Mouse (Mus musculus): ENCODE data around the gene Iqcf3.

Iqcf3 gene

GRCm38 (mm10) chr9:106471892-106472291, 89.5 kb downstream of the Iqcf3 start:
- H3K36me3 ChIP-seq (ENCODE audit: control insufficient read depth, insufficient read depth, low read length, poor library complexity, severe bottlenecking) = peaks cover 4% of the 10 kb centered on the region; the same call in 1 of the 2 replicates
- no peaks in the 10 kb centered on the region for H3K27me3 ChIP-seq (ENCODE audit: control insufficient read depth, insufficient read depth, low read length, poor library complexity, severe bottlenecking)
- DNase-seq (ENCODE audit: low read depth, low spot score) = no peak

- H3K27me3 ChIP-seq (ENCODE audit: control insufficient read depth, insufficient read depth, low read length, poor library complexity, severe bottlenecking) = no peaks in the 10 kb centered on the region
- peaks cover 4% of the 10 kb centered on the region; the same call in 1 of the 2 replicates for H3K36me3 ChIP-seq (ENCODE audit: control insufficient read depth, insufficient read depth, low read length, poor library complexity, severe bottlenecking)
Observed at GRCm38 (mm10) chr9:106470991-106471750, 90.3 kb downstream of the Iqcf3 start.

DNA sequence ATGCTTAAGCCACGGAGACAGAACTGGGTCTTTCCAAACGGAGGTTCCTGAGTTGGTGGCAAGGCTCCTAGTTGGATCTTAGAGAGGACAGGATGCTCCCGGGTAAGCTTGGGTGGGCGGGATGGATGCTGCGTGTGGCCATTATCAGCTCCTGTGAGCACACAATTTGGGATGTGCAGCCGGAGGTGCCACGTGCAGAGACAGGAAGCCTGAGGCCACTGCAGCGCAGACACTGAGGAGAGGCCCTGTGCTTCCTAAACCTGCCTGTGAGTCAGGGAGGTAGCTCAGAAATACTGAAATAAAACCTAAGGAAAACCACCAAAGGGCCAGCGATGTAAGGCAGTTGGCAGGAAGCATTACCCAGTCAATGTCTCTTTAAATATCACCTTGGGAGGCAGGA, 91.7 kb downstream of the Iqcf3 start:
- Histone ChIP-seq H3K27me3 (ENCODE audit: control insufficient read depth, insufficient read depth, low read length, poor library complexity, severe bottlenecking) (no peaks in the 10 kb centered on the region), H3K36me3 (ENCODE audit: control insufficient read depth, insufficient read depth, low read length, poor library complexity, severe bottlenecking) (peaks cover 4% of the 10 kb centered on the region; the same call in 1 of the 2 replicates)
- DNase-seq (ENCODE audit: low read depth, low spot score) = no peak

More at GRCm38 (mm10) chr9:106470991-106471750, 90.3 kb downstream of the Iqcf3 start:
- no peak for DNase-seq (ENCODE audit: low read depth, low spot score)

- DNase-seq (ENCODE audit: low read depth, low spot score) = peak; percentile 43
- H3K36me3 ChIP-seq (ENCODE audit: control insufficient read depth, insufficient read depth, low read length, poor library complexity, severe bottlenecking) = peaks cover 4% of the 10 kb centered on the region; the same call in 1 of the 2 replicates
- H3K27me3 ChIP-seq (ENCODE audit: control insufficient read depth, insufficient read depth, low read length, poor library complexity, severe bottlenecking) = no peaks in the 10 kb centered on the region
Observed at GRCm38 (mm10) chr9:106469317-106469716, 92.1 kb downstream of the Iqcf3 start.

- Histone ChIP-seq H3K36me3 (ENCODE audit: control insufficient read depth, insufficient read depth, low read length, poor library complexity, severe bottlenecking) (no peaks in the 10 kb centered on the region; the same call in 1 of the 2 replicates), H3K27me3 (ENCODE audit: control insufficient read depth, insufficient read depth, low read length, poor library complexity, severe bottlenecking) (no peaks in the 10 kb centered on the region; the same call in 1 of the 2 replicates)
- DNase-seq (ENCODE audit: low read depth, low spot score) = no peak
Observed at GRCm38 (mm10) chr9:106467746-106468145, 93.7 kb downstream of the Iqcf3 start.

- no peaks in the 10 kb centered on the region; the same call in 1 of the 2 replicates for H3K27me3 ChIP-seq (ENCODE audit: control insufficient read depth, insufficient read depth, low read length, poor library complexity, severe bottlenecking)
- DNase-seq (ENCODE audit: low read depth, low spot score) = no peak
- no peaks in the 10 kb centered on the region; the same call in 1 of the 2 replicates for H3K36me3 ChIP-seq (ENCODE audit: control insufficient read depth, insufficient read depth, low read length, poor library complexity, severe bottlenecking)
Observed at GRCm38 (mm10) chr9:106466721-106467120, 94.7 kb downstream of the Iqcf3 start.

DNA sequence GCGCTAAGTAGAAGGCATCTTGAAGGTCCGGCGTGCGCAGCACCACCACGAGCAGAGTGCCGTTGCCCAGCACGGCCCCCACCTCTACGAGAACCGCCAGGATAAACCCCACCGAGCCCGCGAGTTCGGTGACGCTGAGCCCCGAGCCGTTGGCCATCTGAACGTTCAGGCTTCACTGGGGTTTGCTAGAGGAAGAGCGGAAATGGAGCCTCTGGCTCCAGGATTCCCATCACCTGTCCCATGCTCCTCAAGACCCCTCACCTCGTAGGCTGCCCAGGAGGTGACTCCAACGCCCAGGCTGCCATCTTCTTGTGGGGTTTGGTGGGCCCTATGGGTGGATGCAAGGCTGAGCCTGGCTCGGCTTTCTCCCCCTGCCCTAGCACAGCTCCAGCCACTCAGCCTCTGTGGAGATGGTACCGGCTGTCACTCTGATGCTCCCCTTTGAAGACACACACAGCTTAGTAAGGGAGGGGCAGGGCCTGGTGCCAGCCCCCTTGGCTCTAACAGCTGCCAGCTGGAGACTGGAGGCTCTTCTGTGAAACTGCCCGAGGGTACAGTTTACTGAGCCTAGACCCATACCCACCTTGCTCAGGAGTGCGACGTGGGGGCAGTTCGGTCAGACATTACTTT, 95.7 kb downstream of the Iqcf3 start, which contains the start of gene Gpr62:
Gene Gpr62 (minus strand): TSS at position 368 of the 630 bp plus-strand sequence.
- DNase-seq (ENCODE audit: low read depth, low spot score) = no peak
- Histone ChIP-seq H3K27me3 (ENCODE audit: control insufficient read depth, insufficient read depth, low read length, poor library complexity, severe bottlenecking) (no peaks in the 10 kb centered on the region; the same call in 1 of the 2 replicates), H3K36me3 (ENCODE audit: control insufficient read depth, insufficient read depth, low read length, poor library complexity, severe bottlenecking) (no peaks in the 10 kb centered on the region)

DNA sequence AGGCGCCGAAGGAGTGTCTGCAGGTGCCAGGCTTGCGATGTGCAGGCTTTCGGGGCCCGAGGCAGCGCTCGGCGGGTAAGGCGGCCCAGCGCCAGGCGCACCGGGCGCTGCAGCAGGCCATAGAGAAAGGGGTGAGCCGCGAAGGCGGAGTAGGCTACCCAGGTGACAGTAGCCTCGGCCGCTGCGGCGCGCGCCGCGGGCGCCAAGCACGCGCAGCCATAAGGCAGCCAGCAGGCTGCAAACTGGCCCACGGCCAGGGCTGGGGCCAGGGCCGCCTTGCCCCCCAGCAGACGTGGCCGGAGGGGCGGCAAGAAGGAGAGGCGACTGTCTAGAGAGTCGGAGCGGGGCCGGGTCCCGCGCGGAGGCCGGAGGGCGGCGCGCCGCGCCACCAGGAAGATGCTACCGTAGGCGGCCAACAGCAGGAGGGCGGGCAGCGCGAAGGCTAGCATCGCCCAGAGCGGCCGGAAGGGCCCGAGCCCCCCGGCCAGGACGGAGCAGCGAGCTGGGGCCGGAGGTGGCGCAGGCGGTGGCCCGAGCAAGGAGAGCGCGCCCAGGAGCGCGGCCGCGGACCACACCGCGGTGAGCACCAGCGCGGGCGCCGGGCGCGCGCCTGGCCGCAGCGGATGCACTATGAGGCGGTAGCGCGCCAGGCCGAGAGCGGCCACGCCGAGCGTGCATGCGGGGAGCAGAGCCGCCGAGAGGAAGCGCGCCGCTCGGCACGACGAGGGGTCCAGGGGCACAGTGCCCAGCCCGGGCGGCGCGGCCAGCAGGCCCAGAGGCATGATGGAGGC, 96.5 kb downstream of the Iqcf3 start:
- H3K36me3 ChIP-seq (ENCODE audit: control insufficient read depth, insufficient read depth, low read length, poor library complexity, severe bottlenecking) = no peaks in the 10 kb centered on the region
- DNase-seq (ENCODE audit: low read depth, low spot score) = peak; percentile 36

GRCm38 (mm10) chr9:106463122-106464063, 98.0 kb downstream of the Iqcf3 start:
- no peak for DNase-seq (ENCODE audit: low read depth, low spot score)
- H3K27me3 ChIP-seq (ENCODE audit: control insufficient read depth, insufficient read depth, low read length, poor library complexity, severe bottlenecking) = no peaks in the 10 kb centered on the region; the same call in 1 of the 2 replicates
- no peaks in the 10 kb centered on the region for H3K36me3 ChIP-seq (ENCODE audit: control insufficient read depth, insufficient read depth, low read length, poor library complexity, severe bottlenecking)

More for the DNA sequence above, 96.5 kb downstream of the Iqcf3 start:
- no peaks in the 10 kb centered on the region; the same call in 1 of the 2 replicates for H3K27me3 ChIP-seq (ENCODE audit: control insufficient read depth, insufficient read depth, low read length, poor library complexity, severe bottlenecking)

- no peak for DNase-seq (ENCODE audit: low read depth, low spot score)
- Histone ChIP-seq H3K36me3 (ENCODE audit: control insufficient read depth, insufficient read depth, low read length, poor library complexity, severe bottlenecking) (no peaks in the 10 kb centered on the region), H3K27me3 (ENCODE audit: control insufficient read depth, insufficient read depth, low read length, poor library complexity, severe bottlenecking) (no peaks in the 10 kb centered on the region; the same call in 1 of the 2 replicates)
Observed at GRCm38 (mm10) chr9:106462430-106462800, 99.0 kb downstream of the Iqcf3 start.

DNA sequence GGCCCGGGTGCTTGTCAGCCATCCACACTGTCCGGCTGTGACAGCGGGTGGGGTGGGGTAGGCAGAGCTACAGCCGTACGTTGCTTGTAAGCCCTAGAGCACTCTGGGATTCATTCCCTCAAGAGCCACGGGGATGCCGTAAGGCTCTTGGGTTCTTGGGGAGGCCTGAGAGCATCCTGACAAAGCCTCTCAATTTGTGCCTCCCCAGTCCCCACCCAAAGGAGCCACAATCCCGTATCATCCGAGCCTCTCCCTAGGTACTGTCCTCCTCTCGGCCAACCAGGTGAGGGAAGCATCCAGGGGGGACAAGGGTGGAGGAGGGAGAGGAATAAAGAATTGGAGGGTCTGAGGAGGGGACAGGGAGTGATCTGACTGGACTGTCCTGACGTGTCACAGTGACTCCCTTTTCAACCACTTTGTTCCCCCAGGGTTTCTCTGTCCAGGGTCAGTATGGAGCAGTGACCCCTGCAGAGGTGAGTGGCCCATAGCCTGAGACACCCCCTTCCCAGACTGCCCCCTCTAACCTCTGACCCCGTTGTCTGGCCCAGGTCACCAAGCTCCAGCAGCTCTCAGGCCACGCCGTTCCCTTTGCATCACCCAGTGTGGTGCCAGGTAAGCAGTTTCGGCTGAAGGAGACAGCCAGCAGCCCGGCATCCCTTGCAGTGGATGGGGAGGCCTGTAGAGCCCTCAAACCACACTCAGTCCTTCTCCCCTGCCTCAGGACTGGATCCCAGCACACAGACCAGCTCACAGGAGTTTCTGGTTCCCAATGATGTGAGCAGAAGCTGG, 99.6 kb downstream of the Iqcf3 start:
- no peak for DNase-seq (ENCODE audit: low read depth, low spot score)
- Histone ChIP-seq H3K27me3 (ENCODE audit: control insufficient read depth, insufficient read depth, low read length, poor library complexity, severe bottlenecking) (no peaks in the 10 kb centered on the region; the same call in 1 of the 2 replicates), H3K36me3 (ENCODE audit: control insufficient read depth, insufficient read depth, low read length, poor library complexity, severe bottlenecking) (no peaks in the 10 kb centered on the region)

- no peaks in the 10 kb centered on the region for H3K36me3 ChIP-seq (ENCODE audit: control insufficient read depth, insufficient read depth, low read length, poor library complexity, severe bottlenecking)
- H3K27me3 ChIP-seq (ENCODE audit: control insufficient read depth, insufficient read depth, low read length, poor library complexity, severe bottlenecking) = no peaks in the 10 kb centered on the region; the same call in 1 of the 2 replicates
- DNase-seq (ENCODE audit: low read depth, low spot score) = no peak
Observed at GRCm38 (mm10) chr9:106461026-106461415, 100.4 kb downstream of the Iqcf3 start.

DNA sequence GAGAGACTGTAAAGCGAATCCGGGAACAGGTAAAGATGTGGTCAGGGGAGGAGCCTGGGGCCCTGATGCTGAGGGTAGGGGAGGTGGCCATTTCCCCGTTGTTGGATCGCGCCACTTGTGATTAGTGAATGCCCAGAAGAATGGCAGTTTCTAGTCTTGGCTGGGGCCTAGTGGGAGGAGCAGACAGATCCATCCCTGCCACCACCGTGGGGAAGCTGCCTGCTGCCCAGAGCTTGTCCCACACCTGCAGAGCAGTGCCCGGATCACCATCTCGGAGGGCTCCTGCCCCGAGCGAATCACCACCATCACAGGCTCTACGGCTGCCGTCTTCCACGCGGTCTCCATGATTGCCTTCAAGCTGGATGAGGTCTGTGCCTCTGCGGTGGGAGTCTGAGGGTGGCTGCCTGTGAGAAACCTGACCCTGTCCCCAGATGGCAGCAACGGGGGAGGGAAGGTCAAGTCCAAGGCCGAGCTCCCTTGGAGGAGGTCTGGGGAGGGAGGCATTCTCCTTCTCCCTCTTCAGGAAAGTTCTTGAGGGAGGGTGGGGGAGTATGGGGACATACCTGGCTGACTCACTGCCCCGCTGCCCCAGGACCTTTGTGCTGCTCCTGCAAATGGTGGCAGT, 100.9 kb downstream of the Iqcf3 start:
- no peaks in the 10 kb centered on the region for H3K36me3 ChIP-seq (ENCODE audit: control insufficient read depth, insufficient read depth, low read length, poor library complexity, severe bottlenecking)
- H3K27me3 ChIP-seq (ENCODE audit: control insufficient read depth, insufficient read depth, low read length, poor library complexity, severe bottlenecking) = peaks cover 2% of the 10 kb centered on the region; the same call in 1 of the 2 replicates
- no peak for DNase-seq (ENCODE audit: low read depth, low spot score)

Data from splenic B cell, adult 2 months (primary cell).